Mouse (Mus musculus): ENCODE data around the gene Myo1c. TPM values are rescaled to one million over a fixed set of nuclear protein-coding genes. Genes with fewer than 3 reads are reported as not detected.

Myo1c gene
- 10 to 100 TPM; 18.2 to 34.4 TPM for polyA plus RNA-seq (2017; shearing (Covaris generic))

GRCm38 (mm10) chr11:75650311-75650710, at the start of gene Myo1c:
Gene Myo1c, plus strand, starts transcription at chr11:75650504.

DNA sequence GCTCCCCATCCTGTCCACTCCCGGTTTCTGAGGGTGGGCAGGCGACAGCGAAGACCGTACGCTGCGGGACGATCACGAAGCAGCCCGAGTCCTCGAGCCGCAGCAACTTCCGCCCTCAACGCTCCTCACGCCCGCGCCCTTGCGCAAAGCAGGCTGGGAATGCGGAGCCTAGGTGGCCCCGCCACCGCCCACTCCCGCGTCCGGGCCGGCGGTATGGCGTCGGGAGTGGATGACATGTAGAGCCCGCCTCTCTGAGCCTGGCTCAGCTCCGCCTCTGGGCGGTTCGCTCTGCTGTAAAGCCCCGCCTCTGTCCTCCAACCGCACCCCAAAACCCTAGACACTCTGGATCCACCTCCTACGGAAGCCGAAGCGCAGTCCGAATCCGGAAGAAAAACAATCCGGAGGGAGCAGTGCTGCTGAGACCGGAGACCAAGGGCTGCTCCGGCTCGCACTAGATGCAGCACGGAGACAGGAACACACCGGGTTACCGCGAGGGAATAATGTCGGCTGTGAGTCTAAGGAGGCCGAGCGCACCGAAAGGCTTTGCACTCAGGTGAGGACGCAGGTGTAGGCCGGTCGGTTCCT, 19.6 kb upstream of the Myo1c start, which contains the start of gene Inpp5k:
Gene Inpp5k (plus strand): TSS at position 344 of the 585 bp plus-strand sequence.

GRCm38 (mm10) chr11:75678747-75679438, 28.6 kb downstream of the Myo1c start, which contains the start of gene Crk:
Gene Crk, plus strand, starts transcription at chr11:75679259.

Other genes starting within 250 kb of the Myo1c start
- gene Serpinf1, start 227.8 kb upstream of the Myo1c start, polyA plus RNA-seq (2017; shearing (Covaris generic)): 1 to 10 TPM; 2.2 to 2.9 TPM
- under 1 TPM in 1 of 2 experiments, not detected in 1; 0.16 TPM for gene Serpinf2, start 210.9 kb upstream of the Myo1c start, polyA plus RNA-seq (2017; shearing (Covaris generic))
- gene Wdr81, start 195.8 kb upstream of the Myo1c start, polyA plus RNA-seq (2017; shearing (Covaris generic)): 10 to 100 TPM in 1 of 2 experiments, 1 to 10 TPM in 1; 6.4 to 20.4 TPM
- gene Tlcd2, start 188.8 kb upstream of the Myo1c start, polyA plus RNA-seq (2017; shearing (Covaris generic)): 1 to 10 TPM; 1.8 to 4.8 TPM
- gene Prpf8, start 163.7 kb upstream of the Myo1c start, polyA plus RNA-seq (2017; shearing (Covaris generic)): 10 to 100 TPM; 30.8 to 46.5 TPM
- not detected for gene Rilp, start 140.4 kb upstream of the Myo1c start, polyA plus RNA-seq (2017; shearing (Covaris generic))
- gene Scarf1, start 137.0 kb upstream of the Myo1c start, polyA plus RNA-seq (2017; shearing (Covaris generic)): 1 to 10 TPM in 1 of 2 experiments, under 1 TPM in 1; 0.89 to 1.2 TPM
- 10 to 100 TPM; 29.9 to 75.0 TPM for gene Slc43a2, start 118.8 kb upstream of the Myo1c start, polyA plus RNA-seq (2017; shearing (Covaris generic))
- gene Pitpna, start 62.4 kb upstream of the Myo1c start, polyA plus RNA-seq (2017; shearing (Covaris generic)): 100 to 1,000 TPM; 352 to 377 TPM
- 100 to 1,000 TPM; 121 to 145 TPM for gene Inpp5k, start 19.5 kb upstream of the Myo1c start, polyA plus RNA-seq (2017; shearing (Covaris generic))
- 10 to 100 TPM; 46.8 to 48.2 TPM for gene Crk, start 28.8 kb downstream of the Myo1c start, polyA plus RNA-seq (2017; shearing (Covaris generic))
- gene Ywhae, start 82.4 kb downstream of the Myo1c start, polyA plus RNA-seq (2017; shearing (Covaris generic)): 100 to 1,000 TPM; 200 to 268 TPM
- gene Doc2b, start 145.5 kb downstream of the Myo1c start, polyA plus RNA-seq (2017; shearing (Covaris generic)): not detected

Measured in activated CD4-positive, CD25-positive, alpha-beta regulatory T cell (primary cell).